In the genomic region with DNA sequence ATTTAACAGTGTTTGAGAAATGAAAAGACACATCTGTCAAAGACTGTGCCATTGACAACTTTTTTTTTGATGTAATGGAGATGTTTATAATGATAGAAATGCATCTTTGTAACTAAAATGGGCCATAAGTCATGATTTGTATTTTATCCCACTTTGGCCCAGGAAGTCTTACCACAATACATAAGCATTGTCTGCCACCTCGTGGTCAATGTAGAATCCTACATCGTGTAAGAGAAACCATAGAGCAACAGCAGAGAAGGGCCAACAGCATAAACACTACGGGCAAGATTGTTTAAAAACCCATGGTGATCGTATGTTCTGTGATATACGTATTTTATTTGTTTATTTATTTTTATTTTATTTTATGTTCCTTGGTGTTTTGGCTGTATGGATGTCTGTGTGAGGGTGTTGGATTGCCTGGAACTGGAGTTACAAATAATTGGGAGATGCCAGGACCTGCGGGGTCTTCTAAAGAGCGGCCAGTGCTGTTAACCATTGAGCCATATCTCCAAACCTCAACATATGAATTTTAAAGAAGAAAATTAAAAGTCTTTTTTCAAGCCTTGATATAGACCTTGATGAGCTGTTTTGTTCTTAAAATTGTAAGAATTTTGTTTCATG, we compare ENCODE assay signal across 8 mouse cellular contexts. TPM values are rescaled to one million over a fixed set of nuclear protein-coding genes. Genes with fewer than 3 reads are reported as not detected.
DNase-seq lines count a peak whose midpoint lies in the region; ATAC-seq and TF ChIP-seq lines count a peak whose summit lies in the region.

No protein-coding gene starts in this region.

- H3K4me3 ChIP-seq in C2C12 (ENCODE audit: insufficient read depth, poor library complexity, severe bottlenecking), result no peak overlapping the region
- H3K4me3 ChIP-seq in limb, embryonic 13.5 days, result no peak overlapping the region

- peak; percentile 20 for TF ChIP-seq CTCF in C2C12 (IDR thresholded peaks at IDR 0.05; ENCODE audit: control insufficient read depth, insufficient read depth, insufficient read length)

- H3K4me2 ChIP-seq in limb, embryonic 13.5 days (replicated peaks), result no peak overlapping the region

- WGBS in limb, embryonic 13.5 days, result 45% methylated on average over 7 of the region's 7 CpGs

- no peak overlapping the region for H3K9ac ChIP-seq in limb, embryonic 13.5 days

- peak; percentile 36 for DNase-seq in WW6 (ENCODE audit: low read depth, low spot score)
- peak; percentile 21 to 74 for DNase-seq in cerebellum, postnatal 36 days
- peak; percentile 31 for DNase-seq in gastrocnemius, postnatal 10 days
- DNase-seq in kidney, adult 9 months, result peak; percentile 75
- peak; percentile 22 for DNase-seq in neural tube, embryonic 10.5 days (ENCODE audit: extremely low spot score, low spot score)
- DNase-seq in thymus, postnatal 10 days (ENCODE audit: low spot score in 2 of 2), result peak; percentile 16 to 57

- H3ac ChIP-seq in C2C12 (ENCODE audit: control insufficient read depth, insufficient read length, low read depth), result no peak overlapping the region

- peak; percentile 73; the same call in 1 of the 2 replicates for ATAC-seq in limb, embryonic 13.5 days (ENCODE audit: low FRiP score, low read depth)

- no peaks in the 10 kb centered on the region for H3K9me3 ChIP-seq in limb, embryonic 13.5 days

- no peaks in the 10 kb centered on the region for H3K79me3 ChIP-seq in C2C12 (ENCODE audit: low read depth)

- H3K4me1 ChIP-seq in limb, embryonic 13.5 days, result no peaks in the 10 kb centered on the region

- no peaks in the 10 kb centered on the region for H3K36me3 ChIP-seq in C2C12 (ENCODE audit: control insufficient read depth, insufficient read depth)
- H3K36me3 ChIP-seq in limb, embryonic 13.5 days, result no peaks in the 10 kb centered on the region

- H3K79me2 ChIP-seq in C2C12 (ENCODE audit: control insufficient read depth, insufficient read depth), result no peaks in the 10 kb centered on the region

- H3K27me3 ChIP-seq in C2C12 (ENCODE audit: control insufficient read depth, insufficient read depth, insufficient read length), result no peaks in the 10 kb centered on the region
- H3K27me3 ChIP-seq in limb, embryonic 13.5 days, result no peaks in the 10 kb centered on the region

- no peak overlapping the region for H3K27ac ChIP-seq in limb, embryonic 13.5 days

TF ChIP-seq in C2C12, 6 proteins besides CTCF, POLR2A, EP300 and RAD21:
- no peak for TF ChIP-seq USF1 (IDR thresholded peaks at IDR 0.05; ENCODE audit: low read depth)
- no peak for TF ChIP-seq MAX (IDR thresholded peaks at IDR 0.05)
- TF ChIP-seq MYOD1 (IDR thresholded peaks at IDR 0.05; ENCODE audit: control insufficient read depth, insufficient read length, low read depth), result no peak
- TF ChIP-seq FOSL1 (IDR thresholded peaks at IDR 0.05; ENCODE audit: insufficient read depth, low read length, poor library complexity, severe bottlenecking), result no peak
- TF ChIP-seq CEBPB (IDR thresholded peaks at IDR 0.05; ENCODE audit: low read depth), result no peak
- no peak for TF ChIP-seq MYOG (IDR thresholded peaks at IDR 0.05; ENCODE audit: control insufficient read depth, extremely low read depth, insufficient read length)
TF ChIP-seq in C2C12: peak in this region for 0.

RNA-seq across cellular contexts. Expression of gene Tigd2, which starts 28.2 kb away (rescaled TPM):
- polyA plus RNA-seq in C2C12 (2012; fragmentation: generic; extraction: Trizol), result 2.9 TPM
- total RNA-seq in gastrocnemius, postnatal 10 days (2021), result 10 to 100 TPM in 1 of 2 experiments, 1 to 10 TPM in 1; 9.8 to 10.9 TPM
- 13.3 and 13.6 TPM in 2 replicates for polyA plus RNA-seq in limb, embryonic 13.5 days (2015; fragmentation: Nextera tagmentation; extraction: Ambion mirVana)

Comparison
In these comparisons a context has a peak if more than half of its experiments do, and no peak if none do; other contexts are left out.
1. DNase-seq: peak in every context shown above with its lines; median percentile 75 in kidney, adult 9 months; 48 in cerebellum, postnatal 36 days; 36 in thymus, postnatal 10 days; 36 in WW6; 31 in gastrocnemius, postnatal 10 days; 22 in neural tube, embryonic 10.5 days.